Mouse (Mus musculus): Measurements from ENCODE around the gene Prdm10.

Prdm10 gene

GRCm38 (mm10) chr9:31371740-31372139 lies 91.4 kb downstream of the Prdm10 start:
- DNase-seq = no peak

- no peak for DNase-seq
These were observed 96.3 kb downstream of the Prdm10 start for GRCm38 (mm10) chr9:31376661-31377060.

GRCm38 (mm10) chr9:31384786-31385499 lies 104.6 kb downstream of the Prdm10 start:
- no peak for DNase-seq

- DNase-seq = no peak
These were observed 105.1 kb downstream of the Prdm10 start for GRCm38 (mm10) chr9:31385500-31385869.

- peak; percentile 95 for DNase-seq
These were observed 105.6 kb downstream of the Prdm10 start, which contains the start of gene Nfrkb for GRCm38 (mm10) chr9:31385947-31386354. TSS of gene Nfrkb (plus strand) at chr9:31386192.

GRCm38 (mm10) chr9:31386368-31387180 lies 106.2 kb downstream of the Prdm10 start:
- no peak for DNase-seq

GRCm38 (mm10) chr9:31387206-31387605 lies 106.9 kb downstream of the Prdm10 start:
- no peak for DNase-seq

GRCm38 (mm10) chr9:31400441-31400840 lies 120.1 kb downstream of the Prdm10 start:
- DNase-seq = peak; percentile 31

GRCm38 (mm10) chr9:31404311-31404710 lies 124.0 kb downstream of the Prdm10 start:
- DNase-seq = no peak

- DNase-seq = no peak
These were observed 124.9 kb downstream of the Prdm10 start for GRCm38 (mm10) chr9:31405217-31405616.

GRCm38 (mm10) chr9:31412165-31412564 lies 131.8 kb downstream of the Prdm10 start:
- DNase-seq = no peak

GRCm38 (mm10) chr9:31418821-31419220 lies 138.5 kb downstream of the Prdm10 start:
- no peak for DNase-seq

- no peak for DNase-seq
These were observed 141.8 kb downstream of the Prdm10 start for GRCm38 (mm10) chr9:31422143-31422542.

GRCm38 (mm10) chr9:31428971-31429370 lies 148.6 kb downstream of the Prdm10 start:
- no peak for DNase-seq

- no peak for DNase-seq
These were observed 149.7 kb downstream of the Prdm10 start for GRCm38 (mm10) chr9:31430011-31430410.
